In the genomic region with DNA sequence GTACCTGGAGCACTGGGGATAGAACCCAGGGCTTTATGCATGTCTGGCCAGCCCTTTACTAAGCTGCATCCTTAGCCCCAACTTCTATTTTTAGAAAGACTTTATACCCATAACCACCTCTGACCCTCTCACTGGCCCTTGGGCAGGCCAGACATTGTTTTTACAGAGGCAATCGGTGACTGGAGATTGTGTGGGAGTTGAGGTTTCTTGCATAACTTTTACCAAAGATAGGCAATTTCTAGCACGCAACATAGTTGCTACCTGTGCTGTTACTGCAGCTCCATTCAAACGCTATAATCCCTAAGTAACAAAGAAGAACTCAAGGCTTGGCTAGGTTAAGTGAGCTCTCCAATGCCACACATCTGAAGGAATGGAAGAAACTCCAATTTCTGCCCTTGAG, we compare ENCODE assay signal across 18 mouse cellular contexts. TPM values are rescaled to one million over a fixed set of nuclear protein-coding genes. Genes with fewer than 3 reads are reported as not detected.
A peak's percentile ranks its signal among the peaks of the same experiment; 100 is the strongest.
DNase-seq lines count a peak whose midpoint lies in the region; ATAC-seq lines count a peak whose summit lies in the region.
"Had no signal": no experiment of that assay in that cellular context is flagged by ENCODE, and none has a peak within 500 bp of the region (broad histone marks: within the 10 kb centered on the region; RNA-seq: fewer than 3 reads in every experiment).

No protein-coding gene starts in this region.

- no peak overlapping the region for H3K9ac ChIP-seq in limb, embryonic 15.5 days
- no peak overlapping the region for H3K9ac ChIP-seq in kidney, embryonic 14.5 days (ENCODE audit: low read depth, low read length)
- H3K9ac ChIP-seq in forebrain, embryonic 14.5 days (ENCODE audit: low read length), result no peak overlapping the region
- H3K9ac ChIP-seq: hindbrain, embryonic 15.5 days; liver, embryonic 12.5 days; lung, embryonic 15.5 days; midbrain, embryonic 12.5 days had no signal

- H3K27me3 ChIP-seq in limb, embryonic 15.5 days, result no peaks in the 10 kb centered on the region
- H3K27me3 ChIP-seq in kidney, embryonic 14.5 days (ENCODE audit: control insufficient read depth, insufficient read depth, low read length), result no peaks in the 10 kb centered on the region
- no peaks in the 10 kb centered on the region for H3K27me3 ChIP-seq in forebrain, embryonic 14.5 days (replicated peaks; ENCODE audit: control insufficient read depth, insufficient read depth, low read length)
- H3K27me3 ChIP-seq: hindbrain, embryonic 15.5 days; lung, embryonic 15.5 days; midbrain, embryonic 12.5 days had no signal

- peak overlapping the region; percentile 85 for H3K27ac ChIP-seq in limb, embryonic 15.5 days
- H3K27ac ChIP-seq in kidney, embryonic 14.5 days (ENCODE audit: low read depth, low read length), result no peak overlapping the region
- no peak overlapping the region for H3K27ac ChIP-seq in forebrain, embryonic 14.5 days (ENCODE audit: low read depth, low read length)
- H3K27ac ChIP-seq: hindbrain, embryonic 15.5 days; left cerebral cortex, adult 2 months; liver, embryonic 12.5 days; lung, embryonic 15.5 days; macrophage; midbrain, embryonic 12.5 days had no signal

- H3K4me3 ChIP-seq in limb, embryonic 15.5 days, result no peak overlapping the region
- H3K4me3 ChIP-seq in kidney, embryonic 14.5 days (ENCODE audit: low read length), result no peak overlapping the region
- no peak overlapping the region for H3K4me3 ChIP-seq in forebrain, embryonic 14.5 days (ENCODE audit: low read depth, low read length)
- H3K4me3 ChIP-seq: hindbrain, embryonic 15.5 days; left cerebral cortex, adult 2 months; liver, embryonic 12.5 days; lung, embryonic 15.5 days; midbrain, embryonic 12.5 days had no signal

- H3K4me2 ChIP-seq in limb, embryonic 15.5 days, result no peak overlapping the region
- no peak overlapping the region for H3K4me2 ChIP-seq in kidney, embryonic 14.5 days (replicated peaks; ENCODE audit: low read depth, low read length)
- H3K4me2 ChIP-seq in forebrain, embryonic 14.5 days (ENCODE audit: low read length), result no peak overlapping the region
- H3K4me2 ChIP-seq: hindbrain, embryonic 15.5 days; liver, embryonic 12.5 days; lung, embryonic 15.5 days; midbrain, embryonic 12.5 days had no signal

- DNase-seq in 3T3-L1 (ENCODE audit: low read depth, low spot score) (peak; percentile 73), adipocyte (ENCODE audit: low spot score) (peak; percentile 76)
- DNase-seq in fibroblast of lung, adult 2 months (ENCODE audit: low read depth), result peak; percentile 50
- no peak for DNase-seq in forebrain, embryonic 14.5 days (ENCODE audit: low spot score)
- DNase-seq: cerebellum, adult 11-12 months; gastrocnemius, postnatal 10 days; heart, postnatal 14 days had no signal

- no peak for ATAC-seq in limb, embryonic 15.5 days (ENCODE audit: insufficient number of reproducible peaks, low FRiP score, low TSS enrichment, low read depth)
- no peak for ATAC-seq in activated CD4-positive, CD25-positive, alpha-beta regulatory T cell, adult 4 months
- no peak for ATAC-seq in kidney, embryonic 14.5 days (ENCODE audit: low FRiP score, low TSS enrichment)
- ATAC-seq in forebrain, embryonic 14.5 days, result no peak
- ATAC-seq: intestine, postnatal 0 days; liver, embryonic 12.5 days had no signal

- no peaks in the 10 kb centered on the region for H3K9me3 ChIP-seq in limb, embryonic 15.5 days
- H3K9me3 ChIP-seq in kidney, embryonic 14.5 days (ENCODE audit: control insufficient read depth, low read length), result no peaks in the 10 kb centered on the region
- H3K9me3 ChIP-seq in forebrain, embryonic 14.5 days (replicated peaks; ENCODE audit: control insufficient read depth, low read length), result no peaks in the 10 kb centered on the region
- H3K9me3 ChIP-seq: G1E; hindbrain, embryonic 15.5 days; liver, embryonic 12.5 days; lung, embryonic 15.5 days; midbrain, embryonic 12.5 days had no signal

- peaks cover 65% of the 10 kb centered on the region for H3K4me1 ChIP-seq in limb, embryonic 15.5 days
- H3K4me1 ChIP-seq in kidney, embryonic 14.5 days (ENCODE audit: control insufficient read depth, insufficient read depth, low read length), result peaks cover 14% of the 10 kb centered on the region; the same call in 1 of the 2 replicates
- H3K4me1 ChIP-seq in forebrain, embryonic 14.5 days (ENCODE audit: control insufficient read depth, insufficient read depth, low read length), result no peaks in the 10 kb centered on the region
- H3K4me1 ChIP-seq: hindbrain, embryonic 15.5 days; liver, embryonic 12.5 days had no signal

- WGBS in limb, embryonic 15.5 days, result 26% methylated on average over 3 of the region's 3 CpGs
- WGBS in kidney, embryonic 14.5 days, result 43% methylated on average over 3 of the region's 3 CpGs
- 86% methylated on average over 3 of the region's 3 CpGs for WGBS in forebrain, embryonic 14.5 days

- H3K36me3 ChIP-seq in limb, embryonic 15.5 days, result no peaks in the 10 kb centered on the region
- H3K36me3 ChIP-seq in kidney, embryonic 14.5 days (ENCODE audit: control insufficient read depth, insufficient read depth, low read length), result no peaks in the 10 kb centered on the region
- no peaks in the 10 kb centered on the region for H3K36me3 ChIP-seq in forebrain, embryonic 14.5 days (ENCODE audit: control insufficient read depth, insufficient read depth, low read length)
- H3K36me3 ChIP-seq: G1E; hindbrain, embryonic 15.5 days; liver, embryonic 12.5 days; lung, embryonic 15.5 days; midbrain, embryonic 12.5 days had no signal

RNA-seq across cellular contexts. Expression of a gene that starts 7.5 kb away (rescaled TPM):
- polyA plus RNA-seq in limb, embryonic 15.5 days (2015; fragmentation: Nextera tagmentation; extraction: Ambion mirVana), result 1.9 and 2.1 TPM in 2 replicates
- polyA plus RNA-seq in activated CD4-positive, CD25-positive, alpha-beta regulatory T cell, adult 4 months (2017; shearing (Covaris generic)), result not detected
- polyA plus RNA-seq in kidney, embryonic 14.5 days (2014; fragmentation: Nextera tagmentation; extraction: Ambion mirVana), result 0.11 and 0.20 TPM in 2 replicates
- polyA plus RNA-seq in forebrain, embryonic 14.5 days (2014; fragmentation: Nextera tagmentation; extraction: Ambion mirVana), result 0.08 TPM in 1 of 2 replicates, not detected in the other

RNA-seq across cellular contexts. Expression of a gene that starts 40.5 kb away (rescaled TPM):
- 1,243 and 1,296 TPM in 2 replicates for polyA plus RNA-seq in limb, embryonic 15.5 days (2015; fragmentation: Nextera tagmentation; extraction: Ambion mirVana)
- polyA plus RNA-seq in activated CD4-positive, CD25-positive, alpha-beta regulatory T cell, adult 4 months (2017; shearing (Covaris generic)), result 10 to 100 TPM; 33.7 to 43.6 TPM
- 421 and 542 TPM in 2 replicates for polyA plus RNA-seq in kidney, embryonic 14.5 days (2014; fragmentation: Nextera tagmentation; extraction: Ambion mirVana)
- 125 and 139 TPM in 2 replicates for polyA plus RNA-seq in forebrain, embryonic 14.5 days (2014; fragmentation: Nextera tagmentation; extraction: Ambion mirVana)

RNA-seq across cellular contexts. Expression of a gene that starts 57.6 kb away (rescaled TPM):
- 162 and 178 TPM in 2 replicates for polyA plus RNA-seq in limb, embryonic 15.5 days (2015; fragmentation: Nextera tagmentation; extraction: Ambion mirVana)
- 100 to 1,000 TPM; 118 to 121 TPM for polyA plus RNA-seq in activated CD4-positive, CD25-positive, alpha-beta regulatory T cell, adult 4 months (2017; shearing (Covaris generic))
- 284 and 300 TPM in 2 replicates for polyA plus RNA-seq in kidney, embryonic 14.5 days (2014; fragmentation: Nextera tagmentation; extraction: Ambion mirVana)
- 135 and 150 TPM in 2 replicates for polyA plus RNA-seq in forebrain, embryonic 14.5 days (2014; fragmentation: Nextera tagmentation; extraction: Ambion mirVana)
